ENCODE assay signal across 8 mouse cellular contexts in genomic region chr2:118388341-118389335, GRCm38 (mm10). TPM values are rescaled to one million over a fixed set of nuclear protein-coding genes. Genes with fewer than 3 reads are reported as not detected.
DNase-seq lines count a peak whose midpoint lies in the region; ATAC-seq lines count a peak whose summit lies in the region.

Gene Eif2ak4, plus strand, starts transcription at chr2:118388618.

- no peaks in the 10 kb centered on the region for H3K36me3 ChIP-seq in hindbrain, embryonic 11.5 days (ENCODE audit: control insufficient read depth, insufficient read depth, low read length)

- DNase-seq in Muller cell, postnatal 12 days (ENCODE audit: inconsistent ontology term), result peak; percentile 99
- peak; percentile 100 for DNase-seq in cerebellum, adult 9-11 months
- DNase-seq in frontal cortex, adult 2 months (ENCODE audit: extremely low spot score in 1 of 2, low spot score in 1 of 2), result peak; percentile 98 to 99
- DNase-seq in hindbrain, embryonic 11.5 days (ENCODE audit: low spot score), result peak; percentile 97
- peak; percentile 96 to 97 for DNase-seq in layer of hippocampus, postnatal 10 days (ENCODE audit: low spot score in 2 of 2)
- peak; percentile 100 for DNase-seq in lung, postnatal 10 days
- DNase-seq in ovary, postnatal 36 days (ENCODE audit: low spot score), result peak; percentile 99
- peak; percentile 99 for DNase-seq in thymus, postnatal 25 days

- peak within 1 kb of the TSS; percentile 61 for H3K4me3 ChIP-seq in hindbrain, embryonic 11.5 days (ENCODE audit: low read depth, low read length)

- no peaks in the 10 kb centered on the region for H3K4me1 ChIP-seq in hindbrain, embryonic 11.5 days (replicated peaks; ENCODE audit: control insufficient read depth, insufficient read depth, low read length)

- peak within 1 kb of the TSS; percentile 70 for H3K9ac ChIP-seq in hindbrain, embryonic 11.5 days (ENCODE audit: low read depth, low read length)

- WGBS in hindbrain, embryonic 11.5 days, result 1% methylated on average over 61 of the region's 61 CpGs

- peak; percentile 99 for ATAC-seq in hindbrain, embryonic 11.5 days (ENCODE audit: low FRiP score)

- peak within 1 kb of the TSS; percentile 48 for H3K4me2 ChIP-seq in hindbrain, embryonic 11.5 days (replicated peaks; ENCODE audit: low read depth, low read length)

- peak within 1 kb of the TSS; percentile 18 for H3K27ac ChIP-seq in hindbrain, embryonic 11.5 days (ENCODE audit: low read depth, low read length)

- H3K27me3 ChIP-seq in hindbrain, embryonic 11.5 days (ENCODE audit: control insufficient read depth, insufficient read depth, low read length), result no peaks in the 10 kb centered on the region

- H3K9me3 ChIP-seq in hindbrain, embryonic 11.5 days (ENCODE audit: control insufficient read depth, low read length), result no peaks in the 10 kb centered on the region

RNA-seq across cellular contexts. Expression of gene Eif2ak4, which starts in this region (rescaled TPM):
- polyA plus RNA-seq in frontal cortex, adult 2 months (2012; rRNA removed), result 19.1 and 22.0 TPM in 2 replicates
- 11.0 and 11.7 TPM in 2 replicates for polyA plus RNA-seq in hindbrain, embryonic 11.5 days (2014; fragmentation: Nextera tagmentation; extraction: Ambion mirVana)
- 10 to 100 TPM; 24.6 to 28.1 TPM for total RNA-seq in layer of hippocampus, postnatal 10 days (2021)

Comparison
In these comparisons a context has a peak if more than half of its experiments do, and no peak if none do; other contexts are left out.
1. Peak in every context shown above with its lines: DNase-seq, ATAC-seq, H3K4me3 ChIP-seq and H3K27ac ChIP-seq.